Mouse (Mus musculus) liver, postnatal 0 days (tissue): ENCODE data around the gene Slc26a10. TPM values are rescaled to one million over a fixed set of nuclear protein-coding genes. Genes with fewer than 3 reads are reported as not detected.

Source experiments
- ATAC-seq: fragments of 200-750 bp; cut with Nextera tagmentation; 2 replicates; pipeline ENCODE4 v1.8.0; 2017; ENCODE audit warnings: mild to moderate bottlenecking, moderate library complexity
- DNase-seq: peaks from one replicate; pipeline ENCODE4 v3.0.0-alpha.2; 2016
- H3K27ac ChIP-seq: fragments of 300-500 bp; sonication (generic); 2 replicates; pipeline ENCODE4 v1.5.1; 2014; ENCODE audit warnings: antibody characterized with exemption, moderate library complexity, mild to moderate bottlenecking, low read depth
- H3K27me3 ChIP-seq: fragments of 300-500 bp; sonication (generic); 2 replicates; pipeline ENCODE4 v1.6.1; 2014; ENCODE audit warnings: low read length, control low read depth, mixed read lengths; ENCODE audit not compliant: insufficient read depth
- H3K36me3 ChIP-seq: fragments of 300-500 bp; sonication (generic); replicated peaks from 2 replicates; pipeline ENCODE4 v1.6.1; 2014; ENCODE audit warnings: mild to moderate bottlenecking, control low read depth, low read length, moderate library complexity, mixed read lengths; ENCODE audit not compliant: insufficient read depth
- H3K4me1 ChIP-seq: fragments of 300-500 bp; sonication (generic); 2 replicates; pipeline ENCODE4 v1.6.1; 2014; ENCODE audit warnings: antibody characterized with exemption, mild to moderate bottlenecking, control low read depth; ENCODE audit not compliant: insufficient read depth
- H3K4me2 ChIP-seq: fragments of 300-500 bp; sonication (generic); 2 replicates; pipeline ENCODE4 v1.6.1; 2014; ENCODE audit warnings: low read depth, mild to moderate bottlenecking, low read length, moderate library complexity, mixed read lengths
- H3K4me3 ChIP-seq: fragments of 300-500 bp; sonication (generic); 2 replicates; pipeline ENCODE4 v1.5.1; 2014; ENCODE audit warnings: low read depth, low read length
- H3K9ac ChIP-seq: fragments of 300-500 bp; sonication (generic); replicated peaks from 2 replicates; pipeline ENCODE4 v1.6.1; 2014; ENCODE audit warnings: mild to moderate bottlenecking, moderate library complexity
- H3K9me3 ChIP-seq: fragments of 300-500 bp; sonication (generic); 2 replicates; pipeline ENCODE4 v1.6.1; 2016; ENCODE audit warnings: mild to moderate bottlenecking, control low read depth, low read length, mixed read lengths
- CTCF ChIP-seq: sonication (generic); IDR thresholded peaks from 2 replicates; pipeline ENCODE4 v1.5.1; 2016; ENCODE audit warnings: antibody characterized with exemption, low read depth
- EP300 ChIP-seq: IDR thresholded peaks from 2 replicates; pipeline ENCODE4 v1.6.1; 2016; ENCODE audit warnings: antibody characterized with exemption, low read depth, mild to moderate bottlenecking
- WGBS: fragments of 180-500 bp; shearing (Covaris S2); extraction: QIAGEN DNeasy Blood & Tissue Kit; methylation state at CpG from one replicate; pipeline ENCODE4 v1.1.7; 2014; ENCODE audit not compliant: insufficient replicate concordance; 5-methylcytosine and 5-hydroxymethylcytosine counted together
- polyA plus RNA-seq: library from polyadenylated mRNA; unstranded; fragments of >200 nt; fragmentation: Nextera tagmentation; extraction: Ambion mirVana; gene quantifications from 2 replicates; pipeline ENCODE4 v1.2.1, GENCODE M21; 2015

Gene Slc26a10
- polyA plus RNA-seq, 1 experiment from 2014 or later, result 2.0 TPM

DNA sequence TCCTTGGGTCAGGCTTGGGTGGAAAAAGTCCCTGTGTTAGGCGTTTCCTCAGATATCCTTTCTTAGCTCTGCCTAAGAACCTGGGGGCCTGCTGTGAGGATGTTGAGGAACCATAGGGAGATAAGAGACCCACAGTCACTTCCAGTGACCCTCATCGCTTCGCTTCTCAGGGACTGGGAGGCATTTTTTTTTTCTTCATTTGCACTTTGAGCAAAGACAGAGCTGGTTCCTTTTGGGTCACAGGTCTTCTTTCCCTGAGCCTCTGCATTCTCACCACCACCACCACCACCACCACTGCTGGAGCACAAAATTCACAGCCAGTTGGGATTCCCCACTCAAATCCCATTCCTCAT is 226 bp upstream of the Slc26a10 start:
- TF ChIP-seq CTCF, result no peak
- H3K9me3 ChIP-seq, result no peaks in the 10 kb centered on the region
- no peak for ATAC-seq
- no peak overlapping the region for H3K4me2 ChIP-seq
- no peak for DNase-seq
- WGBS, result 12% methylated on average over 3 of the region's 3 CpGs
- H3K4me3 ChIP-seq, result no peak overlapping the region
- H3K9ac ChIP-seq, result no peak overlapping the region
- peaks cover 82% of the 10 kb centered on the region for H3K27me3 ChIP-seq
- H3K36me3 ChIP-seq, result no peaks in the 10 kb centered on the region
- H3K27ac ChIP-seq, result no peak overlapping the region
- H3K4me1 ChIP-seq, result peaks cover 22% of the 10 kb centered on the region

DNA sequence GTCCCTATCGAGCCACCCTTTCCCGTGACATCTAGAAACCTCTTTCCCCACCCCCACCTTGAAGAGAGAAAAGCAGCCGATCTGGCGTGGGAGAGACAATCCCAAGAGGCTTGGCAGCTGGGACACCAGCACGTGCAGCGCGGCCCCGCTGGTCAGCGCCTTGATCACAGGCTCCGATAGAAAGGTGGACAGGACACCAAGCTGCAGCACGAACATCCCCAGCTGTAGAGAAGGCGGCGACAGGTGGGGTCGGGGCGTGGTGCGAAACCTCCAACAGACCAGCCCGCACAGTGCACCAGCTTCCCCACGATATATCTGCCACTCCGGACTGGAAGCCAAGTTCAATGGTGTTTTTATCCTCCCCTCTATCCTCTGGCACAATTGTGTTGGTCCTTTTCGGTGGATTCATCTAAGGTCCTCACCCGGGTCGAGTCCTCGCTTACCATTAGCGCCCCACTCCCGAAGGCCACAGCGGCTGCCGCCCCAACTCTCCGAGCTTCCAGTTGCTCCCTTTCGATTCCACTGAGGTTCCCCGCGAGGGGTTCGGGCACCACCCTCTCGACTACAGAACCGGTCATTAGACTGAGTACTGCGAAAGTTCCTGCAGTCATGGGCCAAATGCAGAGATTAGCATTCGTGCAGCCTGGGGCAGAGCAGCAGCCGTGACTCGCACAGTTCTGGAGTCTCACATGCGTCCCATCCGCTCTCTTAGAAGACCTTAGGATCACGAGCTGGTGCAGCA is 2.0 kb downstream of the Slc26a10 start:
- Histone ChIP-seq H3K27me3 (peaks cover 64% of the 10 kb centered on the region), H3K27ac (no peak overlapping the region), H3K9ac (no peak overlapping the region), H3K4me2 (peak overlapping the region; percentile 57), H3K36me3 (no peaks in the 10 kb centered on the region), H3K4me3 (peak overlapping the region; percentile 35), H3K9me3 (no peaks in the 10 kb centered on the region), H3K4me1 (peaks cover 20% of the 10 kb centered on the region)
- DNase-seq (peak; percentile 25), ATAC-seq (no peak)
- 4% methylated on average over 41 of the region's 41 CpGs for WGBS
- TF ChIP-seq EP300 (no peak), CTCF (no peak)

DNA sequence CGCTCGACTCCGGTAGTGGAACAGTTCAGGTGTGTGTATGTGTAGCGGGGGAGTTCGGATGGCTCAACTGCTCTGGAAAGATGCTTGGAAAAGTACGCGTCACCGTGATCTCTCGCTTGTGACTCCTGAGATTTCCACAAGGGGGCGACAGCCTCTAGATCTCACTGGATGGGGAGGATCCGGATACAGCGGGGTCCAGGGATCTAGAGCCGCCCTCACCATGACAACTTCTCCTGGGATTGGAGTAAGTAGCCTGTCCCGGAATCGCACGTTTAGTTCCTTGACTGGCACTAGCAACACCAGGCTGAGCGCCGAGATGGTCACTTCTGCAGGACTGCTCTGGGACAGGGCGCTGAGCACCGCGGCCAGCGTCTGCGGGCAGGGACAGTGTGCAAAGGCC is 2.7 kb downstream of the Slc26a10 start:
- Histone ChIP-seq H3K9me3 (no peaks in the 10 kb centered on the region), H3K4me2 (peak overlapping the region; percentile 57), H3K9ac (no peak overlapping the region), H3K4me1 (peaks cover 20% of the 10 kb centered on the region), H3K36me3 (no peaks in the 10 kb centered on the region), H3K4me3 (peak overlapping the region; percentile 35), H3K27ac (no peak overlapping the region), H3K27me3 (peaks cover 57% of the 10 kb centered on the region)
- peak; percentile 71 for ATAC-seq
- DNase-seq, result peak; percentile 84
- TF ChIP-seq EP300 (no peak), CTCF (peak; percentile 92)
- WGBS, result 1% methylated on average over 23 of the region's 23 CpGs

DNA sequence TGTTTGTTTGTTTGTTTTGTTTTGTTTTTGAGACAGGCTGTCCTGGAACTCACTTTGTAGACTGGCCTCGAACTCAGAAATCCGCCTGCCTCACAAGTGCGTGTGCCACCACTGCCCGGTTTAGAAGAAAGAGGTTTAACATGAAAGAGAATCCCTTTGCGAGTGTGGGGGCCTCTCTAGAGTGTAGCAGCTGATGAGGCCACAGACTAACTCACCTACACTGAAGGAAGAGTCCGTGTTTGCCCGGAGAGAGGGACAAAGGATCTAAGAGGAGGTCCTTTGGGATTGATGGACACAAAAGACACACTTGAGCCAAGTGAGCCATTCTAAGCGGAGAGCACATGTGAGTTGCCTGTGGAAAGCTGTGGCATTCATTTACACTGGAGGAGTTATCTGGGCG is 3.2 kb downstream of the Slc26a10 start:
- Histone ChIP-seq H3K4me3 (no peak overlapping the region), H3K9ac (no peak overlapping the region), H3K36me3 (peaks cover 1% of the 10 kb centered on the region; the same call in 1 of the 2 replicates), H3K27ac (no peak overlapping the region), H3K9me3 (no peaks in the 10 kb centered on the region), H3K27me3 (peaks cover 55% of the 10 kb centered on the region), H3K4me2 (peak overlapping the region; percentile 57; the same call in 1 of the 2 replicates), H3K4me1 (peaks cover 20% of the 10 kb centered on the region)
- ATAC-seq (no peak), DNase-seq (no peak)
- 23% methylated on average over 9 of the region's 9 CpGs for WGBS
- no peak for TF ChIP-seq CTCF
- TF ChIP-seq EP300, result no peak

DNA sequence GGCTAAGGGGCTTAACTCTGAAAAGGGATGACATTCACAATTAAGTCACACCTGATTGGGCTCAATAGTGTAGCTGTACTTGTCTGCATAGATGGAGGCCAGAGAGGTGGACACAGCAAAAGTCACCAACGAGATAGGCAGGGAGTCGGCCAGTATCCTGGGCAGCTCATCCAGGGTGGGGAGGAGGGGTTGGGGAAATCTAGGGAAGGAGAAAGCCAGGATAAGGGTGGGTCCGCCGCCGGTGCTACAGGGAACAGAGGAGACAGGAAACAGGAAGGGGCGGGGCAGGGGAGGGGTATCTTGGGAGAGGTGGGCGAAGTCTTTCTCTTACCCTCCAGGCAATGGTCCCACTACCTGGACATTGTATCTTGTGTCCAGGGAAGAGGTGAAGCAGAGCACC is 3.7 kb downstream of the Slc26a10 start:
- DNase-seq (no peak), ATAC-seq (no peak)
- no peak overlapping the region for H3K9ac ChIP-seq
- peak overlapping the region; percentile 57; the same call in 1 of the 2 replicates for H3K4me2 ChIP-seq
- peaks cover 53% of the 10 kb centered on the region for H3K27me3 ChIP-seq
- peaks cover 20% of the 10 kb centered on the region for H3K4me1 ChIP-seq
- TF ChIP-seq EP300 (no peak), CTCF (no peak)
- peaks cover 5% of the 10 kb centered on the region for H3K36me3 ChIP-seq
- no peak overlapping the region for H3K27ac ChIP-seq
- WGBS, result 7% methylated on average over 7 of the region's 7 CpGs
- no peaks in the 10 kb centered on the region for H3K9me3 ChIP-seq
- no peak overlapping the region for H3K4me3 ChIP-seq

DNA sequence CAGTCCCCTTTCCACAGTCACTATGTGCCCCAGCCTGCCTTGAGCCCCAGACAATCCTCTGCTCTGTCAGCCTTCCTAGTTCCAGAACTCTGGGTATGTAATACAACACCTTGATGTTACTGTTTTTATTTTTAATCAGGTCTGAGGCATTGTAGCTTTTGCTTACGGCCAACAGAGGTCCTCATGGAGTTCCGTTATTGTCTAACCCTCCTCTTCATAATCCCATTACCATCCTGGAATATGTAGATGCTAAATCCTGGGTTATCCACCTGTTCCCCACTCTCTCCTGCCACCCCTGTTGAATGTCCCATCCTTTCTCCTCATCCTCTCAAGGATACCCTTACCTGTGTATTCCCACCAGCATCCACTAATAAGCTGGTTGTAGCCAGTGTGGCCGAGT is 4.2 kb downstream of the Slc26a10 start:
- 50% methylated on average over 3 of the region's 3 CpGs for WGBS
- H3K9ac ChIP-seq, result no peak overlapping the region

More for the DNA sequence above, 4.2 kb downstream of the Slc26a10 start:
- TF ChIP-seq EP300, result no peak
- 0 out of 2 replicates have a peak, but pooled peaks have one; percentile 11 for TF ChIP-seq CTCF
- peaks cover 8% of the 10 kb centered on the region for H3K36me3 ChIP-seq
- H3K4me2 ChIP-seq, result no peak overlapping the region
- H3K27me3 ChIP-seq, result peaks cover 49% of the 10 kb centered on the region
- H3K4me1 ChIP-seq, result peaks cover 20% of the 10 kb centered on the region
- ATAC-seq, result no peak
- no peak for DNase-seq
- no peaks in the 10 kb centered on the region for H3K9me3 ChIP-seq
- H3K4me3 ChIP-seq, result no peak overlapping the region
- no peak overlapping the region for H3K27ac ChIP-seq
